Mouse (Mus musculus) heart, postnatal 4 days (tissue): ENCODE measurements around the gene Mageb4. TPM values are rescaled to one million over a fixed set of nuclear protein-coding genes. Genes with fewer than 3 reads are reported as not detected.
"Not testable (repeated sequence)": the region's sequence is repeated elsewhere in the genome, so short reads cannot be mapped to it uniquely, and the experiment has no call there.

Experiments
- DNase-seq: peaks from one replicate; pipeline ENCODE4 v3.0.0; 2021
- total RNA-seq, 2 experiments: library from RNA; stranded (reverse); gene quantifications; 2 replicates each; pipeline ENCODE4 v1.2.3; 2021

Gene Mageb4
- not detected for total RNA-seq

DNA sequence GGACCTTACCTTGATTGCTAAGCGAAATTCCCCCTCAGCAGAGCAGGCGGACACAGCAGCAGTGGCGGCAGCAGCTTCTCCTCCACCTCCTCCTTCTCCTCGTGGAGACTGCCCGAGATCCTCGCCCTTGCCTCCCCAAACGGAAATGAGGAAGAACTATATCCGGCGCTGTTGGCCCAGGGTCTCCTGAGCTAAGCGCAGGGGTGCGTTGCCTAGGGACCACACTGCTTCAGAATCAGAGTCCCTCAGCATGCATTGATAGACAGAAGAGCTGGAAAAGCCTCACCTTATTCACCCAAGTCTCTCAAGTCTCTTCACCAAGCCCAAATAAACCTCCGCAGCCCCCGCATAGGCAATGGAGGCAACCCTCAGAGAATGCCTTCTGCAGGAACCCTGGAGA lies at the start of gene Mageb4:
Gene Mageb4, minus strand, starts transcription at position 101 of the 400 bp plus-strand sequence.
- DNase-seq: not testable (repeated sequence)

- not testable (repeated sequence) for DNase-seq
Observed at GRCm38 (mm10) chrX:86284597-86284996, 20.3 kb downstream of the Mageb4 start.

- not testable (repeated sequence) for DNase-seq
Observed at GRCm38 (mm10) chrX:86245950-86246349, 58.9 kb downstream of the Mageb4 start.

GRCm38 (mm10) chrX:86237246-86237645 lies 67.6 kb downstream of the Mageb4 start:
- DNase-seq: no peak

Other genes starting within 250 kb of the Mageb4 start
- not detected for gene Nr0b1, start 113.3 kb downstream of the Mageb4 start, total RNA-seq